Mouse (Mus musculus) T-cell, adult 2 months (primary cell): Measurements from ENCODE around the gene Zranb1.
A peak's percentile ranks its signal among the peaks of the same experiment; 100 is the strongest.

Experiments
- DNase-seq: peaks from one replicate; pipeline ENCODE4 v3.0.0; 2022; ENCODE audit warnings: low spot score

Zranb1 gene

DNA sequence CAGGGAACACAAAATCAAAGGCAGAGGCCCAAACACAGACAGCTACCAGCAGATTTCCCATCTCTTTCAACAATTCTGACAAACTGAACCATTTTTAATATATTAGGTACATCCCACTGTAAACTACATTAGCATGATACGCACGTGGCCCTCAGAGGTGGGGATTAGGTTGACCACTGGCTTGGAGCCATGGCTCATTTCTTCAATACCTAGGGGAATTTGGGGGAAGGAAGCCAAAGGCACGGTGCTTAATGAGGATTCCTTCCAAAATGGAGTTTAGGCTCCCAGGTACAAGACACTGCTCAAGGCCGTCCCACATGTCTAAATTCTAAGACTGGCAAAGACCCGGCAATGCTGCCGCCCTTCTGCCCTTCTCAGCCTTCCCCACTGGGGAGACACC lies 71.3 kb downstream of the Zranb1 start:
- DNase-seq, result no peak

- peak; percentile 54 for DNase-seq
Measured at GRCm38 (mm10) chr7:133003421-133003820, 72.5 kb downstream of the Zranb1 start.

DNA sequence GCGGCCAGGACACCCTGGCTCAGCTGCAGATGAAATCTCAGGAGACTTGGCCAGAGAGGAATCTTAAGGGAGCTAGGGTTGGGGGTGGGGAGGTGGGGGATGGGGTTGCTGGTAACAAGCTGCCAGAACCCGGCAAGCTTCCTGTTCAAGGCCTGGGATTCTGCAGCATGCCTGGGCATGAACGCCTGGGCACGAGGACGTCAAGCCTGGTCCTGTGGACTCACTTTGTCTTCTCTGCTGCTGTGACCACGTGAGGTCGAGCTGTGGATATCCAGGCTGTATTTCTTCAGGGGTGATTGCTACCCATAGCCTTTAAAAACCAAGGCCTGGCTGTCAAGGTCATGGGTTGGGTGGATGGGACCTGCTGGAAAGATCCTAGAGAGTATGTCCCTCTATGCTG lies 74.8 kb downstream of the Zranb1 start:
- DNase-seq, result no peak

DNA sequence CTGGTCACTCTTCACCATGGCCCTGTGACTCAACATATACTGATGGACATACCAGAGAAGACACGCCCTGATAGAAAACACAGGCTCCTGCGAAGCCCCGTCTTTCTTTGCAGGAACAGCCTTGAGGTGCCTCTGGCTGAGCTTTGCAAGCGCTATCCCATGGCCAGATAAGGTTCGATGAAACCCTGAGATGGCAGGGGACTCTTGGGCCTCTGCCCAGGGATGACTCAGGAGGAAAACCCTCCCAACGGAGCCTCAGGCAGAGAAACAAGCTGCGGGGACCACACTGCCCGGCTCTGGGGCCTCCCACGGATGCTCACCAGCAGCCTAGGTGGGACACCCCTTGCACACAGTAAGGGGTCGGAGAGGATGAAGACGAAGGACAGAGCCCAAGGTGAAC lies 76.4 kb downstream of the Zranb1 start:
- no peak for DNase-seq

DNA sequence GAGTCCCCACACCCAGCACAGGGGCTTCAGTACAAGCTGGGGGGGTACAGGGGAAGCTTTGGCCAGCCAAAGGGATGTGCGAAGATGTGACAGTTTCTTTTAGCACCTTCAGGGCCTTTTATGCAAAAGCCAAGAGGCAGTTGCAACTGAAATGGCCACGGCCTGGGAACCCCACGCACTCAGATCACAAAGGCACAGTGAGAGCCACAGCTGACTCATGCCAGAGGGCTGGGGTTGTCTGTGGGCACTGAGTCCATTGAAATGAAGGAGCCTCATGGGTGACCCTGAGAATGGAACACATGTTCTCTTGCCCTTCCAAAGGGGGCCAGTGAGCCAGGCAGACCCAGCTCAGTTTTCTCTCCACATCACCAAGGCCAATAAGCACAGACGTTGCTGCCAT lies 77.7 kb downstream of the Zranb1 start:
- DNase-seq, result no peak

DNA sequence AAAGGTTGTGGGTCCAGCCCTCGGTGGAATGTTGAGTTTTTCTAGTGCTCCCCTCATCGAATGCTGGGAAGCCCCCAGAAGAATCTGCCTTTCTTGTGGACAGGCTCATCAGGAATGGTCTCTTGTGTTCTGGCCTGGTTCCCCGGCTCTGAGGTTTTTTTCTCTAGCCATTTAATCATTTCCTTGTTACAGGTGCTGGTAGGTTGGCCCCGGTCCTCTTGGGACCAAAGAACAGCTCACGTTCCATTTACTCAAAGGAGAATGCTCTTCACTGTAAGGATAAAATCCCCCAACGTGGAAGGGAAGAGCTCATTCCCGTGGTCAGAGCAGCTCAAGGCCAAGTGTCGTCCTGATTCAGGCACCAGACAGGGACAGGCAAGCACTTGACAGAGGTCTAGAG lies 78.7 kb downstream of the Zranb1 start:
- DNase-seq, result no peak

DNA sequence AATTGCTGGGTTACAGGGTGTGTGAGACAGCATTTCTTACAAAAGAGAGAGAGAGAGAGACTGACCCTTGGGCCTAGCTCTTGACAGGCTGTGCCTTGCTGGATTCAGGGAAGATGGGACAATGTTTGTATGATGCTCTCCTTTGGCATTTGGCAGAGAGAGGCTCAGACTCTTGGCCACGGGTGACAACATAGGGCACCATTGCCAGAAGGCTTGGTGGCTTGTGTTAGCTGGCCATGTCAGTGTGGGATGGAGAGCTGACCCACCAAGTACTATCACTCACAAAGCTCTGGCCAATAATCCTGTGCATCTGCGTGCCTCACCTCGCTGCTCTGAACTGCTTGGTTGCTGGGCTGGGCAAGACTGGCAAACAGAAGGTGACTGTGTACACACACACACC lies 79.5 kb downstream of the Zranb1 start:
- DNase-seq, result no peak

DNA sequence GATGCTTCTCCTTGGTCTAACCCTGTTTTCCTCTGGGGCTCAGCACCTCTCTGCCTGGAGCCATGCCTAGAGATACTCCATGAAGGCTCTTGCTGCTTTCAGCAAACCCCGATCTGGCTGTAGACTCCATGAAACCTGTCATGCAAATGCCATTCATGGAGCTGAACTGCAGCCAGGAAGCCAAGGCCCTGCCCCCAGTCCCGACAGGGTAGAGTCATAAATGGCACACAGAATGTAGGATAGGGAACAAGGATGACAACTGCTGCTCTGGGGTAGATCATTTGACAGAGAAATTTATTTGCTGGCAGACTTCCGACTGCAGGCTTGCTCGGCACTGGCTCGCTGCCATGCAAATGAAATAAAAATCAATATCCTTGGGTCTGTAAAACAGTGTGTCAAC lies 80.2 kb downstream of the Zranb1 start:
- no peak for DNase-seq

DNA sequence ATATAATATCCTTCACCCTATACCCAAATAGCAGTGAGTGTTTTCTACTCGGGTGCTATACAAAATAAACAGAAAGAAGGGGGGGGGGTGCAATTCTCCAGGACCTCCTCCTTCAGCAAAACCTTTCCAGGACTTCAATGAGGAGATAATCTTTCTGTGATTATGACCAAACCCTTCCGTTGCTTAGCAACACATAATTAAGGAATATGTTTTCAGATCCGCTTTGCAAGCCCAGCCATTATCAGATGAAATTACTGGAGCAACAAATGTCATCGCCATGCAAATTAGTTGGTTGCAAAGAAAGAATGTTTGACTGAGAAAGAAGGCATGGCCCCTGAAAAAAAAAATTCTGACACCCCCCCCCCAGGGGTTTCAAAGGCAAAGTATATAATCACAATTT lies 80.7 kb downstream of the Zranb1 start:
- DNase-seq, result no peak

DNA sequence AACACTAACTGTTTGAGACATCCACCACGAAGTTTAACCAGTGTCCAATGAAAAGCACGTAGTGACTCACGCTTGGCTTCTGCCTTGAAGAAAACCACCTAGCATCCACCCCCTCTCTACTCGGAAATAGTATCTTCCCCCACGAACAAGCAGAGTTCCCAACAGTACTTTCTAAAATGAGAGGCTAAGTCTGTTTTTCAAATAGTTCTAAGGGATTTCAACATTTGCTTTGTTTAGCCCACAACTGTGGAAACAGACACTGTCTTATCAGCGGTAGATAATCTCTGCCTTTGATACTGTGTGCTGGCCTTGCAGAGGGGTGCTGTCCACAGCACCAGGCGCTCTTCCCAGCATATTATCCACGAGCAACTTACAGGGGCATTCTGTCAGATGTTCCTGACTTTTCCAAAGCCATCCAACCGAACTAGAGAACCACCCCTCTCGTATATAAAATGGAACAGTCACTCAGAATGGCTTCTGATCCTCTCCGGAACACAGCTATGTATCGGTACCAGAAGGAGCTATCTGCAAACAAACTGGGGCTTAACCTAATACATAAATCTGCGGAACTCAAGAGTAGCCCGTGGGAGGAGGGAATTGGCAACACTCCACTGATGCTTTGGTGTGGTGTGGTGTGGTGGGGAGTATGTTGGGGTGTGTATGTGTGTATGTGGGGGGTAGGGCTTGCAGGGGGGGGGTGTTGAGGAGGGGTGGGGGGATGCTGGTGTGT lies 81.9 kb downstream of the Zranb1 start:
- no peak for DNase-seq

GRCm38 (mm10) chr7:133013923-133014322 lies 83.0 kb downstream of the Zranb1 start:
- DNase-seq, result no peak

- DNase-seq, result no peak
Measured at GRCm38 (mm10) chr7:133014631-133015030, 83.7 kb downstream of the Zranb1 start.

- DNase-seq, result no peak
Measured at GRCm38 (mm10) chr7:133015416-133016070, 84.6 kb downstream of the Zranb1 start.

DNA sequence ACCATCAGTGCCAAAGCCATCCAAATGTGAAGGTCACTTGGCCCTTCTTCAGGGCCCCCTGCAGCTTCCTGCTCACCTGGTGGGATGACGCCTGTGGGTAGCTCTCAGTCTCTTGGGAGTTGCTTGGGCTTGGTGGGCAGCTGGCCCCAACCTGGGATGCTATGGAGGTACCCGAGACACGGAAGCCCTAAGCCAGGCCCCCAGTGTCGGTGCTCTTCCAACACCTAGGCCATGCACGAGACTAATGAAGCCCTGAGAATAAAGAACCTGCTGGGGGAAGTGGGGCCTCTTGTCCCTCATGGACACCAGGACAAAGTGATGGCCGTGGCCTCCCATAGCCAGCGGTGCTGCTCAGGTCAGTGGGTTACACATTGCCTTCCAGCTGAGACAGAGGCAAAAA lies 88.0 kb downstream of the Zranb1 start:
- DNase-seq, result no peak

GRCm38 (mm10) chr7:133019481-133020020 lies 88.6 kb downstream of the Zranb1 start:
- DNase-seq, result no peak

DNA sequence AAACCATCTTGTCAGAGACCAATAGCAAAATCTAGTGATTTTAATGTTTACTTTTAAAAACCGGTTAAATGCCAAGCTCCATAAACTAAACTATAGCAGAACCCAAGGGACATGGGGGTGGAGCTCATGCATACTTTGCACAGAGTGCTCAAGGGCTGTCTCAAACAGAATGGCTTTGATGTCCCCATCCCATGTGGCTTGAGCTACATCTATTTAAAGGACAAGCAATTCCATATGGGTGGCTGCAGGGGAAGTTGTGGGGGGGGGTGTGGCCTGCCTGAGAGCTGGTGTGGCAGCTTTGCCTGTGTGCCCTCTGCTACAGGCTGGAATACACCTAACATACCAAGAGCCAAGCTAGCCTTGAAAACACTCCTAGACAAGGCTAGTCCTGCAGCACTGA lies 93.8 kb downstream of the Zranb1 start:
- no peak for DNase-seq

DNA sequence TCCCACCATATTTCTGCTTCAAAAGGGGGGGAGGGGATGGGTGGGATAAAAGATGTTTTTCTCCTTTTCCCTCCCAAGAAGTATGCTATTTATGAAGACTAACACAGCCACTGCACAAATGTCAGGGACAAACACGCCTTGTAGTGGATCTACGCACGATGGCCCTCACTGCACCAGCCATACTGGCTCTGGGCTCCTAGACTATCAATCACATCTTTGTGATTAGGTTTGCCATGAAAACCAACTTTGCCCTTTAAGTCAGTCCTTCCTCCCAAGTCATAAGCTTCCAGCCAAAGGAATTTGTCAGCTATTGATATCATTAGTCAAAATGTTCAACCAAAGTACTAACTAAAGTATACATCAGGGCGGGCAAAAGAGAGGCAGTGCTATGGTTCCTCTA lies 97.0 kb downstream of the Zranb1 start:
- DNase-seq, result no peak

GRCm38 (mm10) chr7:133029004-133029403 lies 98.1 kb downstream of the Zranb1 start:
- DNase-seq, result no peak

- no peak for DNase-seq
Measured at GRCm38 (mm10) chr7:133029496-133030047, 98.6 kb downstream of the Zranb1 start.

DNA sequence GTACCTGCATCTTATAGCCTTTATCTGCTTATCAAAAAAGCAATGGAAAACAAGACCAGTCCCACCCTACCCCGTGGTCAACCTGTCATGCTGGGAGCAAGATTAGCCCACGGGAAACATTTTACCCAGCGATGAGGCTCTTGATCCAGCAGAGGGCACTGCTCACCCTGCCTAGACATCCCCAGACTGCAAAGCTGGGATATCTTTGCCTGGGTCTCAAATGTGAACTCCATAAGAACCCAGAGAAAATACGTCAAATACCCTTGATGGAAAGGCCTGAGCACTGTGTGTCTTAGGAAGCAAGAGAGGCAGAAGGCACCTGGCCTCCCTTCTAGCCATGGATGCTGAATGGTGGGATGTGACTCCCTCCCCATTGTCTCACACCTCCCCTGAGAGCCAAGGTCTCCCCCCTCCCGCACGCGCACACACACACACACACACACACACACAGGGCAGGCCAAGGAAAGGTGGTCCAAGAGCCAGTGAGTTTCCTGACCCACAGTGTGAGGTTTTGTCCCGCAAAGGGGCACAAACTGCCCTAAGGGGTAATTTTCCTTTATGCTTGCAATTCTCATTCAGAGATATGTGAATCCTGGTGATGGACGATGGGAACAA lies 101.8 kb downstream of the Zranb1 start:
- DNase-seq, result no peak

DNA sequence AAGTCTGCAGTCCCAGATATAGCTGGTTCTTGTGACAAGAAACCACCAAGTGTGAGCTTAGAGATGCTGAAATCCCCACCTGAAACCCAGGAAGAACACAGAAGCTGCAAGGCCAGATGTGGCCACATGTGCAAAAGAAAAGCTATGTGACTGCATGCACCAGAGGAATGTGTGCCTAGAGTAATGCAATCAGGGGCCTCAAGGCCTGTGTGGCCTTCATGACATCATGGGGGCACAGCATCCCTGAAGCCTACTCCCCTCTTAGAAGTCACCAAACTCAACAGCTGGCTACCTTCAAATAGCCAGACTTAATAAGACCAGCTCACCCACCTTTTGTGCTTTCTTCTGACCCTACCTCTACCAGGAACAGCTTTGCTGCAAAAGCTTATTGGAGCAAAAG lies 105.0 kb downstream of the Zranb1 start:
- no peak for DNase-seq
